Mouse (Mus musculus): ENCODE data around the gene Polr3h.
"Not testable (repeated sequence)": the region's sequence is repeated elsewhere in the genome, so short reads cannot be mapped to it uniquely, and the experiment has no call there.

Polr3h gene

DNA sequence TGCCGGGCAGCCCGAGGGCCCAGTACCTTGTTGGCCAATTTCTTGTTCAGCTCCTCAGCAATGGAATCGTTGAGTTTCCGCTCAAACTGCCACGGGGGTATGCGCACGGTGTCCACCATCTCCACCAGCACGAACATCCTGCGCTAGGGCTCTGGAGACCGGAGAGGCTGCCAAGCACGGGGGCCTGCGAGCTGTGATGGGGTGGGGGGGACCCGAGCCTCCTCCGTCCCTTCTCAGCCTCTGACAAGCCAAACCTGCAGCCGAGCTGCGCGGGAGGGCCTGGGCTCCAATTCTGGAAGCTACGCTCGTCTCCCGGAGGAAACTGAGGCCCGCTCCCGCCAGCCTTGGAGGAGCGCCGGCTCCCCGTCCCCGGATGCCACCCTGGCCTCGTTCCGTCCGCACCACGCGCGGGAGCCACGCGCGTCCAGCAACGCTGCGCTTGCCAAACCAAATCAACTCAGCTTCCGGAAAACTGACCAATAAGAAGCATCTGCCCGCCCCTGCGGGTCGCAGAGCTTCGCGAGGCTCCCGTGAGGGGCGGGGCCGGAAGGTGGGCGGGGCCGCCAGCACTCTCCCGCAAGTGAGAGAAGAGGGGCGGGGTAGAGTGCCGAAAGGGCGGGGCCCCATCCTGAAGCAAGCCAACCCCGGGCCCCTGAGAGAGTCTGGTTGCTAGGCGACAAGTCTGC lies at the start of gene Polr3h:
Polr3h (minus strand) TSS at position 481 of the 686 bp plus-strand sequence.
- peak; percentile 72 for DNase-seq (ENCODE audit: low spot score)

DNA sequence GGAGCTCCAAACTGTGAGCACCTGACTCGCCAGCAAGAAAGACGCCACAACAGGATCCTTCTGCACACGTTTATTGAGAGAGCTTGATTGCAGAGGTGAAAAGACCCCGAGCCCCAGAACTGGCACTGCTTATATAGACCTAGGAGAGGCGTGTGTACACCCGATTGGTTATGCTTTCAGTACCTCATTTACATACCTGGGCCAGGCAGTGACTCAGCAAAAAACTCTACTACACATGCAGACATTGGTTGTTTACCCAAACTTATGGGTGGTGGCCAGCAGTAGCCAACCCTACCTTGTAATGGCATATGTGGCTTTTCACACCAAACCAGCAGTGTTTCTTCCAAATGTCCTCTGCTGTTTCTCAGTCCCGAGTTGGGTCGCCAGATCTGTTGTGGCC lies 49.1 kb upstream of the Polr3h start:
- not testable (repeated sequence) for DNase-seq (ENCODE audit: low spot score)

GRCm38 (mm10) chr15:81970498-81970897 lies 44.5 kb upstream of the Polr3h start:
- DNase-seq (ENCODE audit: low spot score) = not testable (repeated sequence)

- not testable (repeated sequence) for DNase-seq (ENCODE audit: low spot score)
These were observed 43.6 kb upstream of the Polr3h start for GRCm38 (mm10) chr15:81969635-81970034.

DNA sequence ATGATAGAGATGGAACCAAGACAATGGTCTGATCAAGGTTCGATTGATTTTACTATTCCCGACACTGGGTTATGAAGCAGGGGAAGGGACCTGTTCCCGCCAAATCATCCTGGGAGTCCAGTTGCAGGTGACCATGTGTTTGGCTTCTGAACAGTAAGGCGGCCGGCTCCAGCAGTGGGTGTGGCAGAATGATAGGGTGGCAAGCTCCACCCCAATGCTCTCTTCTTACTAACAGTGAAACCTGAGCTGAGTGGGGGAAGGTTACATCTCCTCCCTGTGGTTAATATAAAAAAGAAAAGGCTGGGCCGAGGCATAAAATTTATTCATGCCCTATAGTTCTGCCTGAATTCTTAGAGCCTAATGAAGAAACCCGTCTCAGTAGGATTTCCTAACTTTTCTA lies 43.1 kb upstream of the Polr3h start:
- DNase-seq (ENCODE audit: low spot score) = no peak

- no peak for DNase-seq (ENCODE audit: low spot score)
These were observed 42.4 kb upstream of the Polr3h start for GRCm38 (mm10) chr15:81968447-81968846.

DNA sequence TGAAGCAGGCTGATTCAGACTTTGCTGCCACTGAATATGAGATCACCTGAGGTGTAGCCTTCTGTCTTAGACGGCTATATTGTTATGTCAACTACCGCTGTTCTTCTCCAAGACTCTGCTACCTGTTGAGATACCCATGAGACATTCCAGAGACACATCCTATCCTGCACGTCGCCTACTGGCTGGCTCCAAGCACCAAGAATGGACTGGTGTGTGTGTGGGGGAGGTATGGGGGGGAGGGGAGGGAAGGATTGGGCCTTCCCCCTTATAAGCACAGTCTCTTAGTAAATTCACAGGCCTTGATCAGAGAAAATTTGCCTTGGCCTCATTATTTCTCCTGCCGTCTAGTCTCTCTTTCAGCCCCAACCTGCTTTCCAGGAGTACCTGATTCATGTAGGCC lies 41.8 kb upstream of the Polr3h start:
- DNase-seq (ENCODE audit: low spot score) = no peak

- DNase-seq (ENCODE audit: low spot score) = no peak
These were observed 40.2 kb upstream of the Polr3h start for GRCm38 (mm10) chr15:81966062-81966829.

DNA sequence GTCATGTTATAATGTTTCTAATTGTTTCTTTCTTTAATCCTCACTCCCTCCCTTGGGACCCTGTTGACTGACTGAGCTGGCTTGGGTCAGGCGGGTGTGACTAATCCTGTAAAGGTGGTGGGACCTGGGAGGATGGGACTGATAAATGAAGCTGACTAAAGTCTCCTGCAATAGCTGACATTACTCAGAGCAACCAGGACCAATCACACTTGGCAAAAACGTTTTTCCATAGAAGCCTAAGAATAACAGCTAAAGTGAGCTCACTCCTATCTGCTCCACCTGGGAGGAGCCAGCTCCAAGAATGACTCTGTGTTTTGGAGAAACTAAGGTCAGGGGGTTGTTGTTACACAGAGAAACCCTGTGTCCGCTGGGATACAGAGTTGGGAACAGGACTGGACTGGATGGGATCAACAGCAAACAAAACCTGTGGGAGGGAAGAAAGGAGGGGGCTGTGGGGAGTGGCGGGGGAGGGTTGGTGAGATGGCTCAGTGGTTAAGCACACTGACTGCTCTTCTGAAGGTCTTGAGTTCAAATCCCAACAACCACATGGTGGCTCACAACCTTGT lies 39.0 kb upstream of the Polr3h start:
- DNase-seq (ENCODE audit: low spot score) = no peak

GRCm38 (mm10) chr15:81964262-81964661 lies 38.2 kb upstream of the Polr3h start:
- DNase-seq (ENCODE audit: low spot score) = no peak

DNA sequence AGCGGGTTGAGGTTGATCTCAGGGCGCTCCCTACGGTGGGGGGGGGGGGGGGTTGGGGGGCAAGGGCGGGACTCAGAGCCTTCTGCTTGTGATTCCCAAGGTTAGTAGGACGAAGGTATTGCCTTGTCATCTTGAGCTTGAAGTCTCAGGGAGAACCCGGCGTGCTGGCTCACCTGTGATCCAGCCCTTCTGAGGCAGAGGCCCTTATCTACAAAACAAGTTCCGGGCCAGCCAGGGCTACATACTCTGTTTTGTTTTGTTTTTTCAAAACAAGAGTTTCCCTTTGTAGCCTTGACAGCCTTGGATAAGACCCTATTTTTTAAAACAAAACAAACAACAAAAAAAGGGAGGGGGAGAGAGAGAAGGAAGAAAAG lies 35.0 kb upstream of the Polr3h start:
- no peak for DNase-seq (ENCODE audit: low spot score)

DNA sequence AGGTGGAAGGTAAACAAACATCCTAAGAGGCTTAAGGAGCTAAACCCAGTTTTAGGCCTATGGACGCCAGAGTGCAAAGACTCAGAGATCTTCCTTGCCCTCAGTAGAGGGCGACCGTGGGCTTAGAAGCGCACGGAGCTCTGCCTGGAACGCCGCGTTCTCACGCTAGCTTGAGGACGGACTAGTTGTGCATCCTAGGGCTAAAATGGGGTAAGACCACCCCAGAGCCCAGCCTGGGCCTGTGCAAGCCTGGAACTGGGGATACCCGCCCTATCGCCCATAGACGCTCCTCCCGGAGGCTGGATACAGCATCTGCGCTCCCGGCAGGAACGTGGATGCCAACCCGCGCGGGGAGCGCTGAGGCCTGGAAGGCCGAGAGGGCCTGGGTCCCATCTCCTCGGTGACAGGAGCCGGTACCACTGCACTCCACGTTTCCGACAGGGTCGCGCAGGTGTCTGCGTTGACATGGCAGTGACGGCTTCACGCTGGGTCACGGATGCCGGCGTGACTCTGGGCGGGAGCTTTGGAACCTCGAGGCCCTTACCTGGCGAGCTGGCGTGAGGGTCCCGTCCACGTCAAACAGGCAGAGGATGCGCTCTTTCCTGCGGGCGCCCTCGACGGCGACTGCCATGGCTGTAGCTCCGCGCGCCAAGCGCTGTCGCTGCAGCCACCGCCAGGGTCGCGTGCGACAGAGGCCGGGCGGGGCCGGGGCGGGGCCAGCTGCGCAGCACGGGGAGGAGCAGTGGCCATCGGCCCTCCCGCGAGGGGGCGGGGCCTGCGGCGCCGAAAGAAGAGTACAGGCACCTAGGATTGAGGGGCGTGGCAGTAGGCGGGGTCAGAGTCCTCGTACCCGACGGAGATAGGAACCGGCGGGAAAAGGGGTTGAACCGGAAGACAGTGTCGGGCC lies 34.4 kb upstream of the Polr3h start, which contains the start of gene Pmm1:
Pmm1 (minus strand) TSS at position 760 of the 907 bp plus-strand sequence.
- DNase-seq (ENCODE audit: low spot score) = peak; percentile 84

DNA sequence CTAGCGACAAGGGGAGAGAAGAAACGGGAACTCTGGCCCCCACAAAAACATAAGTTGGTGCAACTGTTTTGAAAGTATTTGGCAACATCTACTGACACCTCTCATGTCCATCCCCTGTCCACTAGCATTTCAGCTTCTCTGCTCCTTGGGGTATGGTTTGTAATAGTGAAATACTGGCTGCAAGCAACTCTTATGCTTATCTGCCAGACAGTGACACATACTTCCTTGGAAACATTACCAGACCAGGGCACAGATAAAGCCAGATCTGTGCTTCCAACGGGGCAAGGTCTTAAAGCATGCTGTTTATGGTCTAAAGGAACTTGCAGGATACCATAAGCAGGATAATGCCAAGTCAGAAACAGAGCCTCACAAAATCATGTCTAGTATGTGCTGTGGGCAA lies 32.9 kb upstream of the Polr3h start:
- no peak for DNase-seq (ENCODE audit: low spot score)

- no peak for DNase-seq (ENCODE audit: low spot score)
These were observed 31.6 kb upstream of the Polr3h start for GRCm38 (mm10) chr15:81957598-81957997.

DNA sequence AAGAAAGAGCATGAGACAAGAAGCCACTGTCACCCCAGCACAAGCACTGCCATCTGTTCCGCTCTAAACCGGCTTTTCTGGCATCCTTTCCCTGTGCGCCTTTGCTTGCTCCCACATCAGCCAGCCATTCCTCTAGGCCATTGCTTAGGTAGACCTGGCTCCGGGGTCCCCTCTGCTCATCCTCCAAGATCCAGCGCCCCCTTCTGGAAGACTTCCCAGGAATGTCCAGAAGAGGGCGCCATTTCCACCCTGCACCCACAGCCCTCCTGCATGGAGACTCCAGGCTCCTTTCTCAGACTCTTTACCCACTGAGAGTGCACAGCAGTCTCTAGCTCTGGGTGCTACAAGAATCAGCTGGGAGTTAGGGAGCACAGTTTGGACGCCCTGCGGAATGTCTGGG lies 30.4 kb upstream of the Polr3h start:
- DNase-seq (ENCODE audit: low spot score) = no peak

GRCm38 (mm10) chr15:81955414-81955813 lies 29.4 kb upstream of the Polr3h start:
- no peak for DNase-seq (ENCODE audit: low spot score)

DNA sequence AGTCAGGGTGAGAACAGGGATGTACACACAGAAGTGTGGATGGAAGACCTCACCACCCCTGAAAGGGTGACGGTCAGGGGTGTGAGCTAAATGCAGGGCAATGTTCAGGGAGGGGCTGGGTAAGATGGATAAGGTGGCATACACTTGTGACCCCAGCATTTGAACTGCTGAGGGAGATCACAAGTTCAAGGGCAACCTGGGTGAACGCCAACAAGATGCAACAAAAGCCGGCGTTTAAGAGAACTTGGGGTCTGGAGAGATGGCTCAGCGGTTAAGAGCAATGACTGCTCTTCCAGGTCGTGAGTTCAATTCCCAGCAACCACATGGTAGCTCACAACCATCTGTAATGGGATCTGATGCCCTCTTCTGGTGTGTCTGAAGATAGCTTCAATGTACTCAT lies 28.7 kb upstream of the Polr3h start:
- no peak for DNase-seq (ENCODE audit: low spot score)

DNA sequence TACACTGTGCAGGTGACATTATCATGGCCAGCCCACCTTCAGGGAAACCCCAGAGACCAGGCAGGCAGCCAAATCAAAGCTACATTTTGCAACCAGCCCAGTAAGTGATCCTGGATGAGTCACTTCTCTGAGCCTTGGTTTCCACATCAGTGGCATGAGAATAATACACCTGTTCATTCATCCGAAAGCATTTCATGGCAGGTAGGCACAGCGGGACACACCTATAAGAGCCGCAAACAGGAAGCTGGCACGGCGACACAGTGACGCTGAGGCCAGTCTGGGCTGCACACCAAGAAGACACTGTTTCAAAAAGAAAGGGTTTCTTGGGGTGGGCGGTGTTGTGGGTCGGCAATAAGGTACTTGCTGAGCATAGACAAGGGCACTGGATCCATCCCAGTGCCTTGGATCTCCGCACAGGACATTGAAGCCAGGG lies 28.1 kb upstream of the Polr3h start:
- DNase-seq (ENCODE audit: low spot score) = no peak

DNA sequence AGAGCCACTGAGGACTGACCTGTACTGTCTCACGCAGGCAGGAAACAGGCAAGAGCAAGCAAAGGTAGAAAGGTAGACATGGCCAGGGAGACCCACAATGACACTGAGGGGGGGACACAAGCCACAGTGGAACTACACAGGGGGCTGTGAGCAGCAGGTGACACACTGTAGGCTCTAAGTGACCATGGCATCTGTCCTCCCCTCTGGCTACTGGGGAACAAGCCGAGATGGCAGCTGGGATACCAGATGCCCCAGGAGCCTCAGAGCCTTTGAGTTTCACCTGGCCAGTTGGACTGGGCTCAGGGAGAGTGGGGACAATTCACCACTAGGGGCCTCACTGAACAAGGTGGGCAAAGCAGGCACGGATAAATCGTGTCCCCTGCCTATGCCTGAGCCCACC lies 26.3 kb upstream of the Polr3h start:
- no peak for DNase-seq (ENCODE audit: low spot score)

- no peak for DNase-seq (ENCODE audit: low spot score)
These were observed 25.1 kb upstream of the Polr3h start for GRCm38 (mm10) chr15:81951159-81951558.

DNA sequence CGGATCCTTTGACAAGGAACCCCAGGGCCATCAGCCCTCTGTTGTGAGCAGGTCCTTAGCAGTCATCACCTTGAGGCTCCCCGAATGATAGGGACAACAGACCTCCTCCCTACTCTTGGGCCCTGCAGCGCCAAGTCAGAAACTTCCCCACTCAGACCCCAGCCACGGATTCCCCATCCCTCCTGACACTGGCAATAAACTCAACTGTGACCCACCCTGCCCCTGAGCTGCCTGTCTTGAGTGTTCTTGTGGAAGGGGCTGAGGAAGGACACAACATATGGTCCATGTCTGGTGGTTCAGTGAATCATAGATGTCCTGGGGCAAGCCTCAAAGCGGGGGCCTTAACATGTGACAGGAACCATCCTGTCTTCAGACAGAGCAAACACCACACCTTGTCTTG lies 24.7 kb upstream of the Polr3h start:
- no peak for DNase-seq (ENCODE audit: low spot score)

- no peak for DNase-seq (ENCODE audit: low spot score)
These were observed 23.6 kb upstream of the Polr3h start for GRCm38 (mm10) chr15:81949476-81950131.

Measured in ovary, postnatal 10 days (tissue).